Mouse (Mus musculus): ENCODE data around the gene Thnsl2. TPM values are rescaled to one million over a fixed set of nuclear protein-coding genes. Genes with fewer than 3 reads are reported as not detected.

Thnsl2 gene
- total and polyA plus RNA-seq, 3 experiments: 3.4 to 6.0 (median 4.1) TPM

DNA sequence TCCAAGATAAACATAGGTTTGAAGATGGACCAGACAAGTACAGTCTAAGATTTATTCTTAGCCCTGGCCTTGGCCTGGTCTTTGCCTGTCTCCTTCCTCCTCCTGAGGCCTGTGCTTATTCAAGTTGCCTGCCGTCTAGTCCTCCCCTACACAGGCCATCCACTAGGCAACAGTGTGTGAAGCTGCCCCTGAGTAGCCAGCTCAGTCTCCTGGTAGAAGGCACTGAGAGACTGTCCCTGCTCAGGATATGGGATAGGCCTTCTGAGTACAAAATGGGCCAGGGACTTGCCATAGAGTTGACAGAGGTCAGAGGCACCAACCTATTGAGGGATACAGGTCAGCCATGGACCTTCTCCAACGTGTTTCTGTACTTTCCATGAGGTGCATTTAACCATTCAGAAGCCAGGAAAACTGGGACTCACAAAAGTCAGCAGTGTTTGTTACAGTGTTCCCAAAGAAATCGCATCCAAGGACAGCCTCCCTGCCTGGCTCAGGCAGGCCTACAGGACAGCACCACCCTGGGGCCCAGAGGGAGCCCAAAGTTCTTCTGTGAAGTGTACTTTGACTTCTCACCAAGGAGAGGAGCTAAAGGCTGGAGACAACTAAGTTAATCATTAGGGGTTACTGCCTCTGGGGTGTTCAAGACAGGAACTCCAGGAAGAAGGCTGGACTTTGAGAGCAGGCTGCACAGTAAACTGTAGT lies 1.2 kb upstream of the Thnsl2 start:
- Histone ChIP-seq H3K4me1 (ENCODE audit: control insufficient read depth, insufficient read depth, low read length) (peaks cover 6% of the 10 kb centered on the region), H3K79me2 (replicated peaks; ENCODE audit: control insufficient read depth, insufficient read depth, low read length) (no peaks in the 10 kb centered on the region), H3K4me3 (no peak overlapping the region), H3K27me3 (ENCODE audit: control insufficient read depth, insufficient read depth, low read length) (no peaks in the 10 kb centered on the region), H3K36me3 (ENCODE audit: control insufficient read depth, insufficient read depth, low read length) (no peaks in the 10 kb centered on the region), H3K27ac (no peak overlapping the region), H3K9ac (ENCODE audit: low read depth, low read length) (no peak overlapping the region)
- intact Hi-C loops (cut with DNase I): no loop called here
- DNase-seq: no peak
- WGBS: 75% methylated on average over 3 of the region's 3 CpGs
- TF ChIP-seq POLR2A (IDR thresholded peaks at IDR 0.05; ENCODE audit: insufficient read depth, low read depth, low read length) (no peak), EP300 (IDR thresholded peaks at IDR 0.05; ENCODE audit: insufficient read depth, low read depth, low read length) (no peak), CTCF (IDR thresholded peaks at IDR 0.05) (no peak)

- no peaks in the 10 kb centered on the region for H3K27me3 ChIP-seq (ENCODE audit: control insufficient read depth, insufficient read depth, low read length)
- no peaks in the 10 kb centered on the region for H3K36me3 ChIP-seq (ENCODE audit: control insufficient read depth, insufficient read depth, low read length)
- H3K27ac ChIP-seq: peak overlapping the region; percentile 55
- TF ChIP-seq EP300 (IDR thresholded peaks at IDR 0.05; ENCODE audit: insufficient read depth, low read depth, low read length): no peak
- TF ChIP-seq POLR2A (IDR thresholded peaks at IDR 0.05; ENCODE audit: insufficient read depth, low read depth, low read length): no peak
- no peak for TF ChIP-seq CTCF (IDR thresholded peaks at IDR 0.05)
- no peak for DNase-seq
- peaks cover 6% of the 10 kb centered on the region for H3K4me1 ChIP-seq (ENCODE audit: control insufficient read depth, insufficient read depth, low read length)
- H3K79me2 ChIP-seq (replicated peaks; ENCODE audit: control insufficient read depth, insufficient read depth, low read length): no peaks in the 10 kb centered on the region
- intact Hi-C loops (cut with DNase I): no loop called here
- peak overlapping the region; percentile 81 for H3K4me3 ChIP-seq
- H3K9ac ChIP-seq (ENCODE audit: low read depth, low read length): peak overlapping the region; percentile 89
- WGBS: 2% methylated on average over 19 of the region's 19 CpGs
These were observed 915 bp downstream of the Thnsl2 start for GRCm38 (mm10) chr6:71143154-71143893.

DNA sequence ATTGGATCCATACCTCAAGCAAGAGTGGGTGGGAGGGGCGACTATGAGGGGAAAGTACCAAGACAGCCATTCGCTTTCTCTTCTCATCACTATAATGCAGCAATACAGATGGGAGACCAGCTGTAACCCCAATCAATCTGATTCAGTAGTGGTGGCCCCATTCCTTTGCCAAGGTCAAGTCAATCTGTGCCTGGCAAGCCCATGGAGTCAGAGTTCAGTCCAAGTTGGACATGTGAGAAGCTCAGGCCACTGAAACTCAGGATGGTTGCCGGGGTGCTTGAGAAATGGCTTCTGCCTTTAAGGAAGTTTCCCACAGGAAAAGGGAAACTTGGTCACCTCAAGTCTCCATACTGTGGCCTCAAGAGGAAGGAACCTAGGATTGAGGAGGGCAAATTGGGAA lies 9.2 kb downstream of the Thnsl2 start:
- H3K27ac ChIP-seq: no peak overlapping the region
- TF ChIP-seq POLR2A (IDR thresholded peaks at IDR 0.05; ENCODE audit: insufficient read depth, low read depth, low read length): no peak
- TF ChIP-seq EP300 (IDR thresholded peaks at IDR 0.05; ENCODE audit: insufficient read depth, low read depth, low read length): no peak
- TF ChIP-seq CTCF (IDR thresholded peaks at IDR 0.05): no peak
- H3K27me3 ChIP-seq (ENCODE audit: control insufficient read depth, insufficient read depth, low read length): no peaks in the 10 kb centered on the region
- no peak for DNase-seq
- no peaks in the 10 kb centered on the region for H3K4me1 ChIP-seq (ENCODE audit: control insufficient read depth, insufficient read depth, low read length)
- H3K36me3 ChIP-seq (ENCODE audit: control insufficient read depth, insufficient read depth, low read length): no peaks in the 10 kb centered on the region
- WGBS: 84% methylated on average over 3 of the region's 3 CpGs
- intact Hi-C loops (cut with DNase I): no loop called here
- H3K79me2 ChIP-seq (replicated peaks; ENCODE audit: control insufficient read depth, insufficient read depth, low read length): no peaks in the 10 kb centered on the region
- no peak overlapping the region for H3K4me3 ChIP-seq
- no peak overlapping the region for H3K9ac ChIP-seq (ENCODE audit: low read depth, low read length)

DNA sequence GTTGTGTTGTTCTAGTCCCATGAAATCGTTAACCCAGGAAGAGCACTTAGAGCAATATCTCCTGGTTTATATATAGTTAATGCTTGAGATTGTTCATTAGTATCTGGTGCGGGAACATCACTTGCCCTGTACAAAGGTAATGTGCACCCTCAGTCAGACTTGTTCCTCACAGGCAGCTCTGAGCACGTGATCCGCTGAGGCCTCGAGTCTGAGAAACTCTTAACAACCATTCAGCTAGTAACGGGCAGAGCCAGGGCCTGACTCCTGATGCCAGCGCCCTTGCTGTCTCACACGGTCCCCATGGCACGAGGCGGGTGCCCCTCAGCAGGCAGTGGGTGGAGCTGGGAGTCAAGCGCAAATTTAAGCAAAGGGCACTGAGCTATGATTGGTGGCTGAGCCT lies 10.7 kb downstream of the Thnsl2 start:
- intact Hi-C loops (cut with DNase I): no loop called here
- 87% methylated on average over 11 of the region's 11 CpGs for WGBS
- no peak for TF ChIP-seq POLR2A (IDR thresholded peaks at IDR 0.05; ENCODE audit: insufficient read depth, low read depth, low read length)
- TF ChIP-seq CTCF (IDR thresholded peaks at IDR 0.05): no peak
- TF ChIP-seq EP300 (IDR thresholded peaks at IDR 0.05; ENCODE audit: insufficient read depth, low read depth, low read length): no peak

DNA sequence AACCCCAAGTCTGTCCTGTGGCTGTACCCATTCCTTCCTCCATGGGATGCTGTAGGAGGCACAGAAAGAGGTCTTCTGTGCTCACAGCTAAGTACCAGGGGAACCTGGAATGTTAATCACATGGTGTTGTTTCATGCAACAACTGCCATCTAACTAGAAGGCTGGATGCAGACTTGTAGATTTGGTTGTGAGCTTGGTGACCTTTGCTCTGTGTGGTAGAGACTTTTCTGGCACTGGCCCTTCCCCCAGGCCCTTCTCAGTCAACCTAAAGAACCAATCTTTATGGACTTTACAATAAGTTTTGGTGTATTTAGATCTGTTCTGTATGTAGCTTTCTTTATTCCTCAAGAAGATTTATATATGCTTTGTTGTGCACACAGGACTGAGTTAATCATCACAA lies 13.2 kb downstream of the Thnsl2 start:
- TF ChIP-seq POLR2A (IDR thresholded peaks at IDR 0.05; ENCODE audit: insufficient read depth, low read depth, low read length): no peak
- no peak for TF ChIP-seq EP300 (IDR thresholded peaks at IDR 0.05; ENCODE audit: insufficient read depth, low read depth, low read length)
- no peak for TF ChIP-seq CTCF (IDR thresholded peaks at IDR 0.05)
- Histone ChIP-seq H3K36me3 (ENCODE audit: control insufficient read depth, insufficient read depth, low read length) (no peaks in the 10 kb centered on the region), H3K79me2 (replicated peaks; ENCODE audit: control insufficient read depth, insufficient read depth, low read length) (no peaks in the 10 kb centered on the region), H3K4me3 (no peak overlapping the region), H3K9ac (ENCODE audit: low read depth, low read length) (no peak overlapping the region), H3K27me3 (ENCODE audit: control insufficient read depth, insufficient read depth, low read length) (no peaks in the 10 kb centered on the region), H3K4me1 (ENCODE audit: control insufficient read depth, insufficient read depth, low read length) (no peaks in the 10 kb centered on the region), H3K27ac (no peak overlapping the region)
- intact Hi-C loops (cut with DNase I): no loop called here
- DNase-seq: no peak

More for the DNA sequence above, 10.7 kb downstream of the Thnsl2 start:
- Histone ChIP-seq H3K9ac (ENCODE audit: low read depth, low read length) (no peak overlapping the region), H3K4me3 (no peak overlapping the region), H3K36me3 (ENCODE audit: control insufficient read depth, insufficient read depth, low read length) (no peaks in the 10 kb centered on the region), H3K27ac (no peak overlapping the region), H3K79me2 (replicated peaks; ENCODE audit: control insufficient read depth, insufficient read depth, low read length) (no peaks in the 10 kb centered on the region), H3K27me3 (ENCODE audit: control insufficient read depth, insufficient read depth, low read length) (no peaks in the 10 kb centered on the region), H3K4me1 (ENCODE audit: control insufficient read depth, insufficient read depth, low read length) (no peaks in the 10 kb centered on the region)
- no peak for DNase-seq

GRCm38 (mm10) chr6:71130269-71130668 lies 14.0 kb downstream of the Thnsl2 start:
- Histone ChIP-seq H3K79me2 (replicated peaks; ENCODE audit: control insufficient read depth, insufficient read depth, low read length) (no peaks in the 10 kb centered on the region), H3K4me1 (ENCODE audit: control insufficient read depth, insufficient read depth, low read length) (no peaks in the 10 kb centered on the region), H3K27ac (no peak overlapping the region), H3K27me3 (ENCODE audit: control insufficient read depth, insufficient read depth, low read length) (no peaks in the 10 kb centered on the region), H3K4me3 (no peak overlapping the region), H3K9ac (ENCODE audit: low read depth, low read length) (no peak overlapping the region), H3K36me3 (ENCODE audit: control insufficient read depth, insufficient read depth, low read length) (no peaks in the 10 kb centered on the region)
- no peak for DNase-seq
- TF ChIP-seq CTCF (IDR thresholded peaks at IDR 0.05): no peak
- no peak for TF ChIP-seq POLR2A (IDR thresholded peaks at IDR 0.05; ENCODE audit: insufficient read depth, low read depth, low read length)
- no peak for TF ChIP-seq EP300 (IDR thresholded peaks at IDR 0.05; ENCODE audit: insufficient read depth, low read depth, low read length)
- intact Hi-C loops (cut with DNase I): no loop called here
- WGBS: 72% methylated on average over 1 of the region's 1 CpGs
